Mouse (Mus musculus) retina, postnatal 1 day (tissue): ENCODE measurements at regions not wholly inside any gene's neighbourhood (a gene's known extent, or its start where the extent isn't known, plus 50 kb on each side); places are given as distances from the start of the nearest gene placed in this dataset.

Experiments
- DNase-seq: peaks from one replicate; pipeline ENCODE4 v3.0.0-alpha.2; 2012

DNA sequence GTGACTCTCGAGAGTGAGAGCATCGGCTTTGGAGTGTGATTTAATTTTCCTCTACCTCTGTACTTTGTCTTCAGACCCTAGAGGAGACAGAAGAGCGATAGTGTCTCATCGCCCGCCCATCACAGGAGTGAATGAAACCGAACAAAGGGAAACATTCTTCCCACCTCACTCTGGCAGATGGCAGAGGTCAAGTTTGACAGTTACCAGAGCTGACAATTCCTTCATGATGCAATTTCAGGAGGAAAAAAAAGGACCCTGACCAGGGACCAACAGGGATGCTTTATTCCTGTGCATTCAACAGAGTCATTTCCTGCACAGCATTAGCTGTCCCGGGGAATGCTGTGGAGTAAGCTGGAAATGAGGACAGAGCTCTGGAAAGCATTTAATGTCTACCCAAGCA, 106.3 kb upstream of the Lyplal1 start:
- DNase-seq = peak; percentile 97

DNA sequence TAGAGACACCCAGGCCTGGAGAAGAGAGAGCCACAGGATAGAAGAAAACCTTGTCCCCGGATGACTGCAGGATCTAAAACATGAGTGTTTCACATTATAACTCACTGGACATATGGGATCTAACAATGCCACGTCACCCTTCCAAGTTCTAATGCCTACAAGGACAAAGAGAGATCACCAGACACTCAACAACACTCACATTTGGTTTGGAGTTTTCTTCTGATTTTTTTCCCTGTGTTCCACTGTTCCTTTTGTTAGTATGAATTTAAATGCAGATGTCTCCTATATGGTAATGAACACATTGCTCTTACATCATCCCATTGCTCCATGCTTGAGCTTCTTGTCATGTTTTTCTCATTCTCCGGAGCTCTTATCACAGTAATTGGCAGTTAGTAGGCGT, 101.9 kb upstream of the Lyplal1 start:
- DNase-seq = no peak

DNA sequence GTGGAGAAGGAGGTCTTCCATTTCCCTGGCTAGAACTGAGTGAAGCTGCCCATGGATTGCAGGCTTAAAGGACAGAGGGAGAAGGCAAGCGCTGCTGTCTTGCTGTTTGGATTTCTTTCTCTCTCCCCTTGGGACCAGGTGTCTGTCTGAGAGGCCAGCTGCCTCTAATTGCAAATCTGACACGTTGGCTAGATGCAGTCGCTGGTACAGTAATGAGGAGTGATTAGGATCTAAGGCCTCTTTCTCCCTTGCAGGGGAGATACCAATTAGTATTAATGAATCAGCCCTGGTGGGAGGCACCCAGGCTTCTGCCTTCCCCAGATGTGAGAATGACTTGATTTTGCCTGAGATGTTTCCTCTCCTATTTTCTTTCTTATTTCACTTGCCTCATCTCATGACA, 100.1 kb upstream of the Lyplal1 start:
- DNase-seq = peak; percentile 91

DNA sequence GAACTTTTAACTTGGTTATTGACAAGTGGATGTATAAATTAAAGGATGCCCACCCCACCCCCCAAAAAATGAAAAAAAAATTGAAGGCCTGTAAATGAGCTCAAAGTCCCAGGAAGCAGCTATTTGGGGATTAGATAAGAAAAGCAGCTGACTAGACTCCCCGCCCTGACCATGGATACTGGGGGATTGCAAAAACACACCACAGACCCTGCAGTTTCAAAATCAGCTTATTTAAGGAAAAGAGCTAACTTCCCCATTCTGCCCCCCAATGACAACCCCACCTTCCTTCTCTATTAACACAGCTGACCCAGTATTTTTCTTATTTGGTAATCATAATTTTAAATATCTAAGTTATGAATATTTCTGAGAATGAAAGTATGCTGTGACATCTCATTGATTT, 87.0 kb upstream of the Lyplal1 start:
- DNase-seq = no peak

DNA sequence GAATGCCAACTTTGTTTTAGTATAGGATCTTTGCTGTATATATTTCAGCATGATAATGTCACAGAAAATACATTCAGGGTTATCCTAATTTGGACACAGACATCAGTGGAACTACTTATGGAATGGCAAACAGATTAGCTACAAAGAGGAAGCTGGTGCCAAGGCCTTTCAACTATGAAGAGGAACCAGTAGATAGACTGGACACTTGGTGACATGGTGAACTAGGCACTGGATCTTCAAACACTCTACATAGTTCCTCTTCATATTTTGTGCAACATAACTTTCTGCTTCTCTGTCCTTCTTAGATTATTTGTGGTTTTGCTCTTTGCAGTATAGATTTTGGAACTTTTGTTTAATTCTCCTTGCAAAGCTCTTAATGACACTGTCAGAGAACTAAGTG, 85.4 kb upstream of the Lyplal1 start:
- no peak for DNase-seq

DNA sequence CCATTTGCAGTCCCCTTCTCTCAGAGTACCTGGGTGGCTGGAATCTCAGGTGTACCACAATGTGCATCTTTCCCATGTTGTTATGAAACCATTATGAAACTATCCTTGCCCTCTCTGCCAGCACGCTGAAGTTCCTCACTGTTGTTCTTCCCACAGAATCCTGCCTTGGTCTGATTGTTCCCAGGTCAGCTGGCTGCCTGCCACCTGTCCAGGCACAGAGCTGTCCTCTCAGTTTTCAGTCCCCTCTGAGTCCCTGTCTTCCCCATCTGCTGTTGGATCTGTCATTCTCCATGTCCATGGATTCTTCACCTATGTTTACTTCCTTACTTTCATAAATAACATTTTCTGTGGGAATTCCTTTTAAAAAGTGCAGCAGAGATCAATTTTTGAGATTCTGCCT, 81.3 kb upstream of the Lyplal1 start:
- DNase-seq = no peak

DNA sequence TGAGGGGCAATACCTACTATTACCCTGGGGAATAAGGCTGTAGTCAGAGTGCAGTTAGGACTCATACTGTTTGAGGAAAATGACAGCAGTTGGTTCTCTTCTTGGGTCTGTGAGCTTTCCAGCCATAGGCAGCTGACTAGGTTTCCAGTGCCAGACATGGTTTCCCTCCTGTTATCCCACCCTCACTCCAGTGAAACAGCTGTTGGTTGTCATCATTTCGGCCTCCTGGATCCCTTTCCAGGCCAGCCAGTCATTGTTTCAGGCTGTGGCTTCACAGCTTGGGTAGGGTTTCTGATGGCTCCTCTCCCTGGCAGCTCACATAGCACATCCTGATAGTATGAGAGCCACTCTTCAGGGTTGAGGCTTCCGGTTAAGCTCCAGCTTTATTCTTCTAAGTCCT, 79.9 kb upstream of the Lyplal1 start:
- no peak for DNase-seq

DNA sequence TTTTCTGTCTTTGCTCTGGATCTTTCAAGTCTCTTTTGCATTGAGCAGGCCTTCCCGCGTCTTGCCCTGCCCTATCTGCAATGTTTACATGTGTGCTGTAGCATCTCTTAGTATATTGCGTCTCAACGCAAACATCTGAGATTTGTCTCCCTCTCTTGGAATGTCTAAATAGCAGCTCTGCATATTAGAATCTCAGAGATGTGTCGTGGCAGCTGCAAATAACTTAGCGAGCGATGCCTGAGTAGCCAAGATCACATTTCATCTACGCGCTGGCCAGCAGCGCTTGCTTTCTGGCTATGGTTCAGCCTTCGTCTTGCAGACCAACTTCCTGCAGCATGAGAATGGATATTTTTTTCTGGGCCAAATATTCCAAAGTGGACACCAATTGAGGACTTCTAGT, 72.3 kb upstream of the Lyplal1 start:
- DNase-seq = peak; percentile 20

DNA sequence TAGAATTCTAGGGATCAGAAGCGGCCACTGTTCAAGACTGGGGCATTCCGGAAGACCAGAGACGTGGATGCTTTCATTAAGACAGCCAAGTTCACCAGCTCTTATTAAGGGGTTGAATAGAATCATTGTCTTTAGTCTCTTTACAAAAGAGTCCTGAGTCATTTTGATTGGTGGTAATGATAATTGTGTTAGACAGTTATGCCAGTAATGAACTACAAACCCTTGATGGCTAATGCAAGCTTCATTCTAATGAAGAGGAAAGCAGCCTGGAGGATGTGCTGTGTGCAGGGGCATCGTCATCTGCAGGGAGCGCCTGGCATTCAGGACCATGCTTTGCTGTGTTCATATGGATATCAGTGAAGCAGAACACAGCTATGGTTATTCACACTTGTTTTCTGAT, 70.3 kb upstream of the Lyplal1 start:
- DNase-seq = peak; percentile 98

DNA sequence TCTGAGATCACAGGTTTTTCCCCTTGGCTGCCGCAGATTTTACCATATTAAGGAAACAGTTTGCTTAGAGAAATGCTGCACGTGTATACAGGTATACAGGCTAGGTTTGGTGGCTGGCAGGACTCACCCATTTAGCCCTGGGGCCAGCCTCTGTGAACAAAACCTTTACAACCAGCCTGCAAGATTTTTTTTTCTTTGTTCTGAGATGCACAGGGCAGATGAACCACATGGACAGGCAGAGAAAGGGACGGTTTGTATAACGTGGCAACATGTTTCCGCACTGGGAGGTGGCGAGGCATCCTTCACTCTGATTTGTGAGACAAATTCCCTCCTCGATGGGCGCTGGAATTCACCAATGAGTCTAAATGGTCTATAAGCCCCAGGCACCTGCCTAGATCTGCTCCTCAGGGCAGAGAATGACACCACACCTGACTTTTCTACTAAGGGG, 66.1 kb upstream of the Lyplal1 start:
- peak; percentile 40 for DNase-seq

DNA sequence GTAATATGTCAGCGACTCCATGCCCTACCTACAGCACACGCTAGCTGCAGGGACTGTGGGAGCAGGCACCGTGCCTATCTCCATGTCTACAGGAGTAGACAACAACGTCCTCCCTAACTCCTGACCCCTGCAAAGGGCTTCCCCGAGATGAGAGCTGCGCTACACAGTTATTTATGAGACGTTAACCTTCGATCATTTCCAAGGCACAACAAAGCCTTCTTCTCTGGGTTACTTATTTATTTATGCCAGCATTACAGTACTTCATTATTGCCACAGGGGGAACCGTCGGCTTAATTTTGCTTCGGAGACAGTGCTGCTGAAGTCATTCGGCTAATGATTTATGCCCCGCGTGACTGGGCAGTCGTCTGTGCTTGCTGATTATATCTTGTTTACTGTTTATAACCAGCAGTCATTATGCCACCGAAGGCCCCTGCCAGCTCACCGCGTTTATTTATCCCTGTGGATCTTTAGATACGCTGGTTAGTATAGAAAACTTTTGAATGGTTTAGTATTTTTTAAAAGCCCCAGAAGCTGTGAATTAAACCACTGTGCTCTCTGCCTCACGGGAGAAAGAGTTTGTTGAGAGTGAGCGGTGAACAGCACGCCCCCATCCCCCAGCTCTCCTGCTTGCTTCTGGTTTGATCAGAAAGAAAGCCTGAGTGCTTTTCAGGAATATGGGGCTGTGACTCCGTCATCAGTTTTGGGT, 65.5 kb upstream of the Lyplal1 start:
- peak; percentile 92 for DNase-seq

DNA sequence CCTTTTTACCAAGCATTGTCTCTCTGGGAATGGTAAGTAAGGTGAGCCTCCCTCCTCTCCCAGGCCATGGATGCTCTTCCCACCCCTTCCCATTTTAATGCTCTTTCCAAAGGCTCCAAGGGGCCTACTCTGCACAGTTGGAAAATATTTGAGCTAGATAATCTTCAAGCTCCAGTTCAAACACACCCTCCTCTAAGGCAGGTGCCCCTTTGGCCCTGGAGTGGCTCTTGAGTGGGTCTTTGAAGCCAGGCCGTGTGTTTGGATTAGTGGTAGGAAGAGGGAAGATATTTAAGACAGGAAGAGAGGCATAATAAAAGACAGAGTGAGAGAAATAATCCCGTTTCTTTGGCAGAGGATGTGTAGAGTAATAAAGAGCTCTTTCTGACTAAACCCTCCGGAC, 59.9 kb upstream of the Lyplal1 start:
- DNase-seq = no peak

DNA sequence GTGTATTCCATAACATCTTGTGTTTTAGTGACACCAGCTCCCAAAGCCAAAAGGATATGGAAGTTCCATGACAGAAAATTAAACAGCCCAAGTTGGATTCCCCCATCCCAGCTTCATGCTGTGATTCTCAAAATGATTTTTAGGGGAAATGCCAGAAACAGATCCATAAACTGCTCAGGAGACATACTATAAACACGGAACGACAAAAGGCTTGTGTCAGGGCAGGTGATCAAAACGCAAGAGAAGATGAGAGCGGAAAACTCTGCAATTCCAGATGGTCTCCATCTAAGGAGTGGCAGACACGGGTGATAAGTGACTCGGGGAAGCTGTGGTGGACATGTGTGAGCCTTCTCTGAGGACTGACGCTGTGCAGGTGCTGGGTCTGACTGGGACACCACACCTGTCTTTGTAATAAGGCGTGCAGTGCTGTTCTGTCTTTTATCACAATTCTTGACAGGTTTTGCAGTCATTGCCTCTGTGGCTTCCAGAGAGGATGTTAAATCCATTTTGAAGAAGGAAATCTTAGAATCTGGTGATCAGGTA, 56.4 kb upstream of the Lyplal1 start:
- DNase-seq = no peak

DNA sequence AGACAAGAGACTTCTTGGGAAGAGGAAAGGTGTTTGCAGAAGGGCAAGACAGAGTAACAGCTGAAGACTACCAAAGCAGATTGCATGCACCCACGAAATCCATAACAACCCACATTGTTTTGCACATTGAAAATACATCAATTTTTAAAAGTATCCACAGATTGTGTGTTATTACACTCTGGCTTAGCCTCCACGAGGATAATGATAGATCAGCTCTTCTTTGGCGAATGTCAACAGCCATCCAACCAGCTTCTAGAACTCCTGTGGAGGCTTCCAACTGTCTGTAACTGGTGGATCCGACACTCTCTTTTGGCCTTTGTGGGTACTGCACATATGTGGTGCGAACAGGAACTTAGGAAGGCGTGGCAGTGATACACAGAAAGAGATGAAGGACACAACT, 54.6 kb upstream of the Lyplal1 start:
- DNase-seq = no peak
